Mouse (Mus musculus) spleen, adult 2 months (tissue): ENCODE results near the gene Ostn. TPM values are rescaled to one million over a fixed set of nuclear protein-coding genes. Genes with fewer than 3 reads are reported as not detected.
A peak's percentile ranks its signal among the peaks of the same experiment; 100 is the strongest.

Source experiments
- DNase-seq, 2 experiments: peaks; one replicate each; pipeline versions ENCODE4 v3.0.0 to v3.0.0-alpha.2; 2012 to 2021; ENCODE audit warnings: low spot score in 2 of 2, low read depth in 1 of 2
- H3K27ac ChIP-seq: fragments of 200-500 bp; 2 replicates; pipeline ENCODE4 v1.5.1; 2012; ENCODE audit warnings: low read length, inconsistent platforms; ENCODE audit not compliant: insufficient read depth
- H3K27me3 ChIP-seq: fragments of 200-500 bp; 2 replicates; pipeline ENCODE4 v1.6.1; 2012; ENCODE audit warnings: mild to moderate bottlenecking, moderate library complexity, low read length, inconsistent platforms; ENCODE audit not compliant: control insufficient read depth, insufficient read depth
- H3K36me3 ChIP-seq: fragments of 200-500 bp; 2 replicates; pipeline ENCODE4 v1.6.1; 2012; ENCODE audit warnings: mild to moderate bottlenecking, low read length, inconsistent platforms; ENCODE audit not compliant: control insufficient read depth, insufficient read depth
- H3K4me1 ChIP-seq: fragments of 200-500 bp; 2 replicates; pipeline ENCODE4 v1.6.1; 2011; ENCODE audit warnings: inconsistent platforms; ENCODE audit not compliant: control insufficient read depth, insufficient read depth, insufficient read length
- H3K4me3 ChIP-seq: fragments of 200-500 bp; 2 replicates; pipeline ENCODE4 v1.5.1; 2011; ENCODE audit warnings: mild to moderate bottlenecking, inconsistent platforms; ENCODE audit not compliant: insufficient read depth, insufficient read length; ENCODE audit errors: extremely low read depth
- CTCF ChIP-seq: fragments of 200-500 bp; IDR thresholded peaks from 2 replicates; pipeline ENCODE4 v1.5.1; 2011; ENCODE audit warnings: mild to moderate bottlenecking, inconsistent platforms; ENCODE audit not compliant: insufficient read depth, insufficient read length, insufficient replicate concordance; ENCODE audit errors: extremely low read depth
- POLR2A ChIP-seq: fragments of 200-500 bp; IDR thresholded peaks from 2 replicates; pipeline ENCODE4 v1.6.1; 2011; ENCODE audit warnings: low read depth, low read length, inconsistent platforms
- WGBS: fragments of 180-500 bp; shearing (Covaris S2); methylation state at CpG from one replicate; pipeline ENCODE4 v1.1.7; 2018; 5-methylcytosine and 5-hydroxymethylcytosine counted together
- polyA plus RNA-seq: library from polyadenylated mRNA; depleted of rRNA; stranded (reverse); fragments of >200 nt; gene quantifications from 2 replicates; pipeline ENCODE4 v1.2.3, GENCODE M21; 2012

The Ostn gene
- polyA plus RNA-seq, 1 experiment: not detected

DNA sequence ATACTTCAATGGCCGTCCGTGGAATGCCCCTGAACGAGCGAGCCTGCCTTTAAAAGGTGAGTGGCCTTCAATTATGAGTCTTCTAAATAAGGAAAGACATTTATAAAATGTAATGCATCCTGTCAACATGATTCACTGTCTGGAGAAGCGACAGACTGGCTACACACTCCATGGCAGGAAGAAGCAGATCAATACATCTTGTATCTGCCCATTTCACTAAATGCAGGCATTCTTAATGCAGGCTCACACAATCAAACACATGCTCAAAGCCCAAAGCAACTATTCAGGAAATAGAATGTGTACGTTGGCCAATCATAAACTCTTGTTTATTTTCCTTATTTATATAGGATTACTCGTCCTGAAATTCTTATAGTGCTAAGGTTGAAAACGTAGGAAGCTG, 62.9 kb downstream of the Ostn start, which contains the start of gene Uts2b:
Gene Uts2b, minus strand, starts transcription at position 49 of the 400 bp plus-strand sequence.
- no peaks in the 10 kb centered on the region for H3K27me3 ChIP-seq
- no peak within 1 kb of the TSS for H3K4me3 ChIP-seq
- H3K4me1 ChIP-seq: peaks cover 3% of the 10 kb centered on the region
- no peaks in the 10 kb centered on the region for H3K36me3 ChIP-seq
- TF ChIP-seq CTCF (no peak), POLR2A (no peak)
- 83% methylated on average over 8 of the region's 8 CpGs for WGBS
- no peak for DNase-seq
- H3K27ac ChIP-seq: no peak within 1 kb of the TSS

DNA sequence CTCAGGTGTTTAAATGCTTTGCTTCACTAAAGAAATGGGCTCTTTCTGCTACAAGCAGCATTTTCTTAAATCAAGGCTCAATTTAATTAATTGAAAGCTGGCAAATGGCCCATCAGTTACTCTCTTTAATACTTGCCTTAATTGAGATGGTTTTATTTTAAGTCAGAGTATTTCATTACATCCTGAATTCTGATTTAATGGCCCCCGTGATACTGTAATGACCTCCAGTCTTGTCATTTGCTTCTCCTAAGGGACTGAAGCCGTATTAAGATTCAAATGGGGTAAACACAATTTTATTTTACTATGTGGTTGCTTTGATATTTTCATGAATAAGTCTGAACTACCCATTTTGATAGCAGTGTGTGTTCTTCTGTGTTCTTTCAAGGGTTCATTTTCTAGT, 63.4 kb downstream of the Ostn start:
- Histone ChIP-seq H3K36me3 (no peaks in the 10 kb centered on the region), H3K27ac (no peak overlapping the region), H3K4me3 (no peak overlapping the region), H3K27me3 (no peaks in the 10 kb centered on the region), H3K4me1 (peaks cover 3% of the 10 kb centered on the region)
- no peak for DNase-seq
- WGBS: 90% methylated on average over 2 of the region's 2 CpGs
- TF ChIP-seq CTCF: no peak
- no peak for TF ChIP-seq POLR2A

DNA sequence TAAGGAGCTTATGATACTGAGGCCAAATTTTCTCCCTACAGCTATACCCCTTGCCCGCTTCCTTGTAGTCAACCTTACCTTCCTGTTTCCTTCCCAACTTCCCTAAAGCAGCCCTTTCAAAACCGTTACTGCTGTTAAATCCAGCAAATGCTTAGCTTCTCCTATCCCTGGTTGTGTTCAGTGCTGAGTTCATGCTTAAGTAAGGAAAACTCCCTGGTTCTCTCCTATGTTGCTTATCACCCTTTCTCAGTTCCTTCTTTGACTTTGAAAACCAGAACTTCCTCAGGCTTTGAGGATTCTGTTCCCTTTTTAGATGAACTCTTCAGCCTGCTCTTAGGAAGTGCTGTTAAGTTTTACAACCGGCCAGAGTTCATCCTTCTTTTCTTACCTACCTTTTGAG, 66.8 kb downstream of the Ostn start:
- Histone ChIP-seq H3K4me1 (peaks cover 3% of the 10 kb centered on the region), H3K4me3 (no peak overlapping the region), H3K27ac (no peak overlapping the region; the same call in 1 of the 2 replicates), H3K27me3 (no peaks in the 10 kb centered on the region), H3K36me3 (no peaks in the 10 kb centered on the region)
- no peak for TF ChIP-seq POLR2A
- no peak for TF ChIP-seq CTCF
- no peak for DNase-seq
- 20% methylated on average over 3 of the region's 3 CpGs for WGBS

DNA sequence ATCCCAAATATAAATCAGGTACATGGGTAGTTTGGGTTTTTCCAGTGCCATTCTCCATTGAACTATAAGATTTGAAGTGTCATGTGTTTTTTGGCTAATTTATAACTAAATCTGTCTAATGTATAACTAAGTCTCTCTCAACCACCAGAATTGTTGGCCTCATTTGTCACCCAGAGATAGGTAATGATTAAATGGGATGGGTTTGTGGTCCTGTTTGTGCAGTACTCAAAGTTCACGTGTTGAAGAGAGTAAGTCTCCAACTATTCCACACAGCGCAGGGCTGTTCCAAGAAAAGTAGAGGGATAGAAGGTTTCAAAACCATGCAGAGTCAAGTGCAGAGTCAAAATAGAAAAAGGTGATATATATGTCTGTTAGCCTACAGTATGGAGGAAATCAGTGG, 68.0 kb downstream of the Ostn start:
- peaks cover 3% of the 10 kb centered on the region for H3K4me1 ChIP-seq
- H3K4me3 ChIP-seq: no peak overlapping the region
- H3K27ac ChIP-seq: no peak overlapping the region
- H3K27me3 ChIP-seq: no peaks in the 10 kb centered on the region
- no peak for DNase-seq
- TF ChIP-seq POLR2A: no peak
- no peak for TF ChIP-seq CTCF
- H3K36me3 ChIP-seq: no peaks in the 10 kb centered on the region
- 98% methylated on average over 2 of the region's 2 CpGs for WGBS

DNA sequence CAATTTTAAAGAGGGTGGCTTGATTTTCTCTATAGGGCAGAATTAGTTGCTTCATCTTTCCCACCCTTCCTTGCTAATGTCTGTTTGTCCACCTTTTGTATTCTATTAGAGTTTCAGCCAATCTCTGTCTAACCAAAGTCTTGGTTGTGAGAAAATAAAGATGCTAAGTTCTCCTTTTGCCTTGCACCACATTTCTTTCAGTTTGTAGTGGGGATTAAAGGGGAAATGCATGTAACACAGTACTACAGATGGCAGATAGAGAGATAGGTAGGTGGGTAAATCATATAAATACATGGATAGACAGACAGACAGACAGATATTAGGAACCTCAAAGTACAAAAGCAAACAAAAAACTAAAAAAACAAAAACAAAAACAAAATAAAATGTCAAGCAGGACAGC, 69.3 kb downstream of the Ostn start:
- TF ChIP-seq CTCF (no peak), POLR2A (no peak)
- DNase-seq: no peak
- Histone ChIP-seq H3K4me1 (peaks cover 3% of the 10 kb centered on the region), H3K4me3 (no peak overlapping the region), H3K27ac (no peak overlapping the region), H3K36me3 (no peaks in the 10 kb centered on the region), H3K27me3 (no peaks in the 10 kb centered on the region)

DNA sequence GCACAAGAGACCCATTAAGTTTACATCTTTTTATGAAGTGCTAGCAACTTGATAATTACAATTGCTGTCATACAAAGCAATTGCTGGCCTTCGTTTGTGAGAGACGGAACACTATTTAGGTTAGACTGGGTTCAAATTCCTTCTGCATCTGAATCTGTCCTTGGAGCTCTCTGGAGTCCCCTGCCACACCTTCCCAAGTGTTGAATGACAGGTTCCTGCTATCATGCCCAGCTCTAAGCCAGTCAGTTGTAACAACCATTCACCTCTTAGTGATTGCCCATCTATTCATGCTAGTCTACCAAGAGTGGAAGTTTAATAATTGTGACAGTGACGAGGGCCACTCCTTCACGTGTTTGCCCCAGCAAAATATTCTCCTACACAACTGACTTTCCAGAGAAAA, 74.9 kb downstream of the Ostn start:
- Histone ChIP-seq H3K4me3 (no peak overlapping the region), H3K27me3 (no peaks in the 10 kb centered on the region), H3K36me3 (no peaks in the 10 kb centered on the region), H3K27ac (no peak overlapping the region), H3K4me1 (peaks cover 6% of the 10 kb centered on the region)
- no peak for TF ChIP-seq CTCF
- TF ChIP-seq POLR2A: no peak
- 91% methylated on average over 4 of the region's 4 CpGs for WGBS
- no peak for DNase-seq

DNA sequence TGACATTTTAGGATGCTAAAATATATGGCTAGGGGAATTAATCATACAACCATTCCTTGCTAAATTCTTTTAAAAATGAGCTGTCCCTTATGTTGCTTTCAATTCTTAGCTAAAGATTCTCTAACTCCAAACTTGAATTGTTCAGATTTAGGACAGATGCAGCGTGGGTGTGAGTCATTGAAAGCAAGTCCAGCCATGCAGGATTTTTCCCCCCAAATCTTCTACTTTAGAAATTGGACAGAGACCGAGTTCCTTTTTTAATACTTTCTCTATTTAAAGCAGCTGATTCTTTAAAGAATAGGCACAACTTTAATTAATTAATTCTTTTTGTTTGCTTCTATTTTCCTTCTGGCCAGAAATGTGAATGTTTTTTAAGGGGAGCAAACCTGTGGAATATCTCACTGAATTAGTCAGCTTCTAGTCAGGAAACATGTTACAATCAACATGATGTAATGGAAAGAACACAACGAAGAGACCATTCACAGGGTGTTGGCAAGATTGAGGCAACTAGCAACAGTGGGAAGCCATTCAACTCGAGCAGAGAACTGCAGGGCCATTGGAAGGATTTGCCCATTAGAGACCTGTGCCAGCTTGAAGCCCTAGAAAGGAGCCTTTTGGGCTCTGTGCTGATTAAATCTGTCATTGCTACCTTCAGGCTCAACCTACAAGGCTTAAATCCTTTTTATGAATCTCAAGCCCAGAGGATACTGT, 77.8 kb downstream of the Ostn start:
- Histone ChIP-seq H3K4me3 (no peak overlapping the region), H3K4me1 (peaks cover 6% of the 10 kb centered on the region), H3K27ac (0 out of 2 replicates have a peak overlapping the region, but pooled peaks have one; percentile 25), H3K36me3 (no peaks in the 10 kb centered on the region), H3K27me3 (no peaks in the 10 kb centered on the region)
- DNase-seq: no peak
- WGBS: 73% methylated on average over 4 of the region's 4 CpGs
- TF ChIP-seq POLR2A: no peak
- TF ChIP-seq CTCF: no peak
